Mouse (Mus musculus): ENCODE data around the gene Ifi27. TPM values are rescaled to one million over a fixed set of nuclear protein-coding genes. Genes with fewer than 3 reads are reported as not detected.

Gene Ifi27
- total and polyA plus RNA-seq, 3 experiments = 103 to 105 TPM; not detected in 1

- Histone ChIP-seq H3K9me3 (replicated peaks; ENCODE audit: insufficient read depth, low read length) (no peaks in the 10 kb centered on the region), H3K4me1 (ENCODE audit: control insufficient read depth in 1 of 2, insufficient read depth in 2 of 2, low read length in 2 of 2) (peaks cover 11 to 16% of the 10 kb centered on the region in 2 experiments; a peak in 3 of 4 replicates)
Observed at GRCm38 (mm10) chr12:103425016-103425728, 8.8 kb upstream of the Ifi27 start.

GRCm38 (mm10) chr12:103425729-103426470 is 8.1 kb upstream of the Ifi27 start, which contains the start of gene Ddx24:
Gene Ddx24, minus strand, starts transcription at chr12:103425830.
- Histone ChIP-seq H3K9me3 (replicated peaks; ENCODE audit: insufficient read depth, low read length) (no peaks in the 10 kb centered on the region), H3K36me3 (ENCODE audit: control insufficient read depth in 1 of 2, insufficient read depth in 2 of 2, low read length in 2 of 2) (peaks cover 13 to 35% of the 10 kb centered on the region in 2 experiments), H3K27me3 (ENCODE audit: control insufficient read depth in 1 of 2, insufficient read depth in 2 of 2, low read length in 2 of 2) (no peaks in the 10 kb centered on the region), H3K9ac (ENCODE audit: control insufficient read depth, low read depth, low read length, poor library complexity, severe bottlenecking) (peak within 1 kb of the TSS; percentile 86), H3K4me1 (ENCODE audit: control insufficient read depth in 1 of 2, insufficient read depth in 2 of 2, low read length in 2 of 2) (peaks cover 11 to 12% of the 10 kb centered on the region in 2 experiments; a peak in 3 of 4 replicates), H3K27ac (ENCODE audit: control insufficient read depth, low read depth, low read length) (peak within 1 kb of the TSS; percentile 74), H3K79me2 (ENCODE audit: control insufficient read depth, insufficient read depth, low read length, poor library complexity) (peaks cover 38% of the 10 kb centered on the region), H3K4me3 (ENCODE audit: control insufficient read depth in 1 of 2, insufficient read depth in 1 of 2, low read depth in 2 of 2, low read length in 2 of 2) (peak within 1 kb of the TSS; percentile 87)
- DNase-seq (ENCODE audit: low read depth, low spot score) = peak; percentile 99
- TF ChIP-seq GABPA (IDR thresholded peaks at IDR 0.05; ENCODE audit: low read depth, low read length) (no peak), SMC3 (IDR thresholded peaks at IDR 0.05; ENCODE audit: low read depth, low read length) (peak; percentile 87), GATA1 (IDR thresholded peaks at IDR 0.05; ENCODE audit: low read depth, low read length) (peak; percentile 97), CHD1 (IDR thresholded peaks at IDR 0.05; ENCODE audit: low read depth, low read length) (no peak), MEF2A (IDR thresholded peaks at IDR 0.05; ENCODE audit: extremely low read depth, insufficient replicate concordance, low read depth, low read length, poor library complexity, severe bottlenecking) (no peak; the same call in 1 of the 2 replicates), POLR2AphosphoS2 (IDR thresholded peaks at IDR 0.05; ENCODE audit: low read length) (peak; percentile 84), TAL1 (IDR thresholded peaks at IDR 0.05; ENCODE audit: low read length) (no peak), MXI1 (IDR thresholded peaks at IDR 0.05; ENCODE audit: low read depth, low read length) (peak; percentile 96), NRF1 (IDR thresholded peaks at IDR 0.05; ENCODE audit: insufficient read depth, low read depth, low read length, poor library complexity, severe bottlenecking) (peak; percentile 87), SIN3A (IDR thresholded peaks at IDR 0.05; ENCODE audit: low read length) (peak; percentile 100), TCF12 (IDR thresholded peaks at IDR 0.05; ENCODE audit: low read depth, low read length) (peak; percentile 75), BHLHE40 (IDR thresholded peaks at IDR 0.05; ENCODE audit: borderline replicate concordance, low read depth, low read length) (0 out of 2 replicates have a peak, but pooled peaks have one; percentile 19), ZC3H11A (IDR thresholded peaks at IDR 0.05; ENCODE audit: low read depth, low read length) (peak; percentile 85), RAD21 (IDR thresholded peaks at IDR 0.05; ENCODE audit: low read depth, low read length) (peak; percentile 93), ETS1 (IDR thresholded peaks at IDR 0.05; ENCODE audit: low read depth, low read length) (peak; percentile 79), JUND (IDR thresholded peaks at IDR 0.05; ENCODE audit: low read depth, low read length) (no peak), MYC (IDR thresholded peaks at IDR 0.05; ENCODE audit: low read depth, low read length) (peak; percentile 91), HCFC1 (IDR thresholded peaks at IDR 0.05; ENCODE audit: low read depth, low read length) (peak; percentile 96), TBP (IDR thresholded peaks at IDR 0.05; ENCODE audit: low read depth, low read length) (peak; percentile 85), USF2 (IDR thresholded peaks at IDR 0.05; ENCODE audit: borderline replicate concordance in 1 of 2, insufficient read depth in 1 of 2, low read depth in 1 of 2, low read length in 2 of 2) (no peak), MYB (IDR thresholded peaks at IDR 0.05; ENCODE audit: low read depth, low read length) (no peak; the same call in 1 of the 2 replicates), ZNF384 (IDR thresholded peaks at IDR 0.05; ENCODE audit: low read depth, low read length) (no peak), ZMIZ1 (IDR thresholded peaks at IDR 0.05; ENCODE audit: low read depth, low read length) (peak; percentile 31; the same call in 1 of the 2 replicates), UBTF (IDR thresholded peaks at IDR 0.05; ENCODE audit: borderline replicate concordance, insufficient read depth, low read depth, low read length) (no peak)

More at GRCm38 (mm10) chr12:103425016-103425728, 8.8 kb upstream of the Ifi27 start:
- Histone ChIP-seq H3K36me3 (ENCODE audit: control insufficient read depth in 1 of 2, insufficient read depth in 2 of 2, low read length in 2 of 2) (peaks cover 13 to 39% of the 10 kb centered on the region in 2 experiments), H3K27me3 (ENCODE audit: control insufficient read depth in 1 of 2, insufficient read depth in 2 of 2, low read length in 2 of 2) (no peaks in the 10 kb centered on the region), H3K27ac (ENCODE audit: control insufficient read depth, low read depth, low read length) (peak overlapping the region; percentile 49), H3K4me3 (ENCODE audit: control insufficient read depth in 1 of 2, insufficient read depth in 1 of 2, low read depth in 2 of 2, low read length in 2 of 2) (peak overlapping the region; percentile 87), H3K79me2 (ENCODE audit: control insufficient read depth, insufficient read depth, low read length, poor library complexity) (peaks cover 42% of the 10 kb centered on the region), H3K9ac (ENCODE audit: control insufficient read depth, low read depth, low read length, poor library complexity, severe bottlenecking) (peak overlapping the region; percentile 86)
- no peak for DNase-seq (ENCODE audit: low read depth, low spot score)
- TF ChIP-seq MYB (IDR thresholded peaks at IDR 0.05; ENCODE audit: low read depth, low read length) = no peak
- peak; percentile 50 for TF ChIP-seq GATA1 (IDR thresholded peaks at IDR 0.05; ENCODE audit: low read depth, low read length)
- peak; percentile 24; the same call in 1 of the 2 replicates for TF ChIP-seq E2F4 (IDR thresholded peaks at IDR 0.05; ENCODE audit: borderline replicate concordance, low read depth, low read length)
- TF ChIP-seq ZKSCAN1 (IDR thresholded peaks at IDR 0.05; ENCODE audit: low read depth, low read length) = no peak
- TF ChIP-seq CHD1 (IDR thresholded peaks at IDR 0.05; ENCODE audit: low read depth, low read length) = peak; percentile 86; the same call in 1 of the 2 replicates
- no peak for TF ChIP-seq USF2 (IDR thresholded peaks at IDR 0.05; ENCODE audit: borderline replicate concordance in 1 of 2, insufficient read depth in 1 of 2, low read depth in 1 of 2, low read length in 2 of 2)
- no peak for TF ChIP-seq ZC3H11A (IDR thresholded peaks at IDR 0.05; ENCODE audit: low read depth, low read length)
- 0 out of 2 replicates have a peak, but pooled peaks have one; percentile 4 for TF ChIP-seq BHLHE40 (IDR thresholded peaks at IDR 0.05; ENCODE audit: borderline replicate concordance, low read depth, low read length)
- TF ChIP-seq POLR2AphosphoS2 (IDR thresholded peaks at IDR 0.05; ENCODE audit: low read length) = peak; percentile 5; the same call in 1 of the 2 replicates

Data from MEL (cell line).